Mouse (Mus musculus) left cerebral cortex, adult 11 months (tissue): ENCODE data around the gene Hoxd11.

Source experiments
- DNase-seq: peaks from one replicate; pipeline ENCODE4 v3.0.0; 2022; ENCODE audit warnings: low spot score

Gene Hoxd11

DNA sequence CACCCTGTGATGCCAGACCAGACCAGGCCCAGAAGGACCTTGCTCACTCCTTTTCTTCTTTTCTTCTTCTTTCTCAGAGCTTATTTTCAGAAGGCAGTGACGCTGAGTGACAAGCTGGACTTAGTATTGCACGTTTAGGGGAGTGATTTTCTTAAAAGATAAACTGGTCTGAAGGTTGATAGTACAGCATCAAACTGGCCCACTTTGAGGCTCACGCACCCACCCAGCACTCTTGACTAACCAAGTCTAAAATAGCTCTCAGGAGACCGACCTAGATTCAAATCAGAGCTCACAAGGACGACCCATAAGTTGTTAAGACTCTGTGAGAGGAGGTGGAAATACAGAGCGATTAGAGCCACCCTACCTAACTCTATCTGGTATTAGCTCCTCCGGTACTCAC, 12.9 kb upstream of the Hoxd11 start:
- DNase-seq: no peak

DNA sequence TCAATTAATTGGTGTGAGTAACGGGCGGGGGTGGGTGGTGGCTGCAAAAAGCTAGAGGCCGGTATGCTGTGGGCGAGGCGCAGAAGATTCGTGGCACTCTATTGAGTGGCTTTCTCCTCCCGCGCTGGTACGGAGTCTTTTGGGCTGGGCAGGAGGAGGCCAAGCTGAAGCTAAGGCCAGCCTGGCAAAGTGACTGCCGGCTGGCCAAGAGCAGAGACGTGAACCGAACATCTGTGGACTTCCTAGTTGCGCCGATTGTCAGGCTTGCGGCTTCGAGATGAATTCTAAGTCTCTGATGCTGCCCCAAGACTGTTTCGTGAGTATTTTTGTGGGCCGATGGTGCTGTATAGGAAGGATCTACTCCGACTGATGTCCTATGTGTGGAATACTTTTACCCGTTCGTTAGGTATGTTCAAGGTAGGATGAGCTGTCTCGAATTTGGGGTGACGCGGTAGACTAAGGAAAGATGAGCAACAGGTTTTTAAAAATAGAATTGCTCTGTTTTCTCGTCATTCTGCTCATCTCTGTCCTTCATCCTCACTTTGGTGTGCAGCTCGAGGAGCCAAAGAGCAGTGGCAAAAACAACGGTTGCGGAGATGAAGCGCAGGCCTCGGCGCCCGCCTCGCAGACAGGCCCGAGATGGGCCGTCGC, 12.0 kb upstream of the Hoxd11 start:
- DNase-seq: no peak

- no peak for DNase-seq
Observed at GRCm38 (mm10) chr2:74667842-74668357, 11.5 kb upstream of the Hoxd11 start, which contains the start of gene Hoxd13. Hoxd13 (plus strand) TSS chr2:74668310.

- no peak for DNase-seq
Observed at GRCm38 (mm10) chr2:74668370-74669229, 10.8 kb upstream of the Hoxd11 start.

GRCm38 (mm10) chr2:74669230-74669578, 10.2 kb upstream of the Hoxd11 start:
- DNase-seq: no peak

DNA sequence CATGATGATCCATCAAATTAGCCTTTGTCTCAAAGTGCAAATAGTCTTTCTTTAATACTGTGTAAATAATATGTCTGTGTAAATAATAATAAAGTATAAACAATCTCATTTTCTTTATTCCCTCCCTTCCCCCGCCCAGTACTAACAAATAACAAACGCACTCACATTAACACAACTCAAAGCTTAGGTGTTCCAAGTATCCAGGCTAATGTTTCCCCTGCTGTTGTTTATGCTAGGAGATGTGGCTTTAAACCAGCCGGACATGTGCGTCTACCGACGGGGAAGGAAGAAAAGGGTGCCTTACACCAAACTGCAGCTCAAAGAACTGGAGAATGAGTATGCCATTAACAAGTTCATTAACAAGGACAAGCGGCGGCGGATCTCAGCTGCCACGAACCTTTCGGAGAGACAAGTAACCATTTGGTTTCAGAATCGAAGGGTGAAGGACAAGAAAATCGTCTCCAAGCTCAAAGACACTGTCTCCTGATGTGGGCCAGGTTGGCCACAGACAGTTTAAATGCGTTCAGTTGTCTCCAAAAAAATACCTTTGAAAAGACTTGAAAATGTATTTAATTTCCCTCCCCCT, 9.6 kb upstream of the Hoxd11 start:
- DNase-seq: no peak

GRCm38 (mm10) chr2:74670632-74671188, 8.6 kb upstream of the Hoxd11 start:
- no peak for DNase-seq

- DNase-seq: no peak
Observed at GRCm38 (mm10) chr2:74671847-74672246, 7.5 kb upstream of the Hoxd11 start.

- DNase-seq: no peak
Observed at GRCm38 (mm10) chr2:74672481-74673362, 6.6 kb upstream of the Hoxd11 start.

GRCm38 (mm10) chr2:74673835-74674425, 5.4 kb upstream of the Hoxd11 start:
- DNase-seq: no peak

- no peak for DNase-seq
Observed at GRCm38 (mm10) chr2:74674881-74675665, 4.3 kb upstream of the Hoxd11 start, which contains the start of gene Hoxd12. Hoxd12 (plus strand) TSS chr2:74675013.

DNA sequence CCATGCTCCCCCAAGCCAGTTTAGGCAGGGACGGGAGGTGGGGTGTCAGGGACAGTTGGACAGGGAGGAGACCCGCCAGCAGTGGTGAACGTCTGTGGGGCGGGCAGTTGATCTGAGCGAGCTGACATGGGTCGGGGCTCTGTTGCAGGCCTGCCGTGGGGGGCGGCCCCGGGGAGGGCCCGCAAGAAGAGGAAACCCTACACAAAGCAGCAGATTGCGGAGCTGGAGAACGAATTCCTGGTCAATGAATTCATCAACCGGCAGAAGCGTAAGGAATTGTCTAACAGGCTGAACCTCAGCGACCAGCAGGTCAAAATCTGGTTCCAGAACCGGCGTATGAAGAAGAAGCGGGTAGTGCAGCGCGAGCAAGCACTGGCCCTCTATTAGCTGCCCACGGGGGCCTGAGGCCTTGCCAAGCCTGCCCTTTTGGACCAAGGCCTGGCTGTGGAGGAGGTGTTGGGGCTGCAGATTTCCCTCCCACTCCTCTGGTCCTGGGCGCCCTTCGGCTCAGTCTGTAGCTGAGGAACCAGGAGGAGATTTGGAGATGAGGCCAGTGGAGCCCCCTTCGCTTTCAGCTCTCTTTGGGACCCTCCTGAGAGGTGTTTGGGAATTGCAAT, 3.6 kb upstream of the Hoxd11 start:
- no peak for DNase-seq

DNA sequence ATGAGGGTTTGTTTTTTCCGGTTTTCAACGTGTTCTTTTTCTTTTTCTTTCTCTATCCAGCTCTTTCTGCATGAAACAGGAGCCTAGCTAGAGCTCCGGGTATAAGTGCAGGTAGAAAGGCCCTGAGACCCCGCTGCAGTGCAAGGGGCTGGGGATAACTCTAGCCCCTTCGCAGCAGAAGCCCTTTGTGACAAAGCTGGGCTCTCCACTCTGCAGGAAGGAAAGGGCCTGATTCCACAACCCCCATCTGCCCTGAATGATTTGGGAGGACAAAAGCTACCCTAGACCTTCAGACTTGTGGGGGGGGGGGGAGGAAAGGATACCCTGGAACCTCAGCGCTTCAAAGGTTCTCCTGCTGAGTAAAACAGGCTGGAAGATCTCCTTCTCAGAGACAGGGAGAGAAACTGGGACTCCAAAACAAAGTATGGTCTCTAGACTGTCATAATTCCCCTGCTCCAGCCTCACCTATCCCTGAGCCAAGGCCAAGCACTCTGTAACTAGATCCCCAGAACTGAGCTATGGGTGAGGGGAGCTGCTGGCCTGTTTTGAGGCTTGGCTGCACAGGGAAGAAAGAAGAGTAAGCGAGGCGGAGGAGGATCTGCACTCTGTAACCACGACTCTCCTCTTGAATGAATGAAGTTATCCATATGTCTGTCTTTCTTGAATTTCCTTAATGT, 2.8 kb upstream of the Hoxd11 start:
- DNase-seq: no peak

- no peak for DNase-seq
Observed at GRCm38 (mm10) chr2:74677106-74677505, 2.3 kb upstream of the Hoxd11 start.

DNA sequence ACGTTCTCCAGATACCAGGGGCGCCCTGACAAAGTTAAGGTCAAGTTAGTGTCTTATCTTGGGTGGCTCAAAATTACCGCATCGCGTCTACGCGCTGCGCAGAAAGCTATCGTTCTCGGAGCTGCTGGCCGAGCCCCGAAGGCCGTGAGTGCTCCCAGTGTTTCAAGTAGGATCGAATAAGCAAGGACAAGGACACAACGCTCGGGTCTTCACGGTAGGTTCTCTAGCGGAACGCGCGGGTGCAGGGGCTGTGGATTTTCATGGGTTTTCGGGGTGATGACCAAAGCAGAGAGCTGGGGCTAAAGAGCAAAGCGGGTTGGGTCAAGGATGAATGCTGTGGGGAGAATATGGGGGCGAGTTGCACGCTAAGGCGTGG, 227 bp downstream of the Hoxd11 start:
- no peak for DNase-seq

DNA sequence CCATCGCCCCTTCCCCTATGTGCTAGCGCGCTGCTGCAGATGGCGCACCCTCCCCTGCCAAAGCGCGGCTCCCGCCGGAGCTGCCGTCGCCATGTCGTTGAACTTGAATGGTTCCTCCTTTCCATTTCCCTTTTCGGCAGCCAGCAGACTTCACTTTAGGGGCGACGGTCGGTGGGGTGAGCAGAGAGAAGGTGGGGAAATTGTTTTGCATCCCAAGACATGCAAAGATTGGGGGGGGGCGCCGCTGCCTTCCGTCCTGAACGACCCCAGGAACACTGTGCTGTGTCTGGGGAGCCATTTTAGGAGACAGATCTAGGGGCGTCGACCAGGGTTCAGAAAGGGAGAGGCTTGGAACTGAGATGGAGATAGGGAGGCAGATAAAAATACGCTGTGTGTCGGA, 623 bp downstream of the Hoxd11 start:
- no peak for DNase-seq

GRCm38 (mm10) chr2:74680561-74681398, 1.4 kb downstream of the Hoxd11 start:
- DNase-seq: no peak
